ENCODE assay signal across 19 mouse cellular contexts in genomic region chr2:156067916-156068315, GRCm38 (mm10). TPM values are rescaled to one million over a fixed set of nuclear protein-coding genes. Genes with fewer than 3 reads are reported as not detected.
DNase-seq lines count a peak whose midpoint lies in the region; ATAC-seq lines count a peak whose summit lies in the region.
"Had no signal": no experiment of that assay in that cellular context is flagged by ENCODE, and none has a peak within 500 bp of the region (broad histone marks: within the 10 kb centered on the region; RNA-seq: fewer than 3 reads in every experiment).

No protein-coding gene starts in this region.

- no peak overlapping the region for H3K27ac ChIP-seq in kidney, embryonic 16.5 days (ENCODE audit: low read length)
- H3K27ac ChIP-seq in forebrain, embryonic 13.5 days, result no peak overlapping the region
- H3K27ac ChIP-seq: midbrain, embryonic 10.5 days; neural tube, embryonic 13.5 days had no signal

- no peak overlapping the region for H3K4me3 ChIP-seq in kidney, embryonic 16.5 days (ENCODE audit: low read length)
- no peak overlapping the region for H3K4me3 ChIP-seq in forebrain, embryonic 13.5 days
- H3K4me3 ChIP-seq: heart, embryonic 12.5 days; midbrain, embryonic 10.5 days; neural tube, embryonic 13.5 days had no signal

- peaks cover 39% of the 10 kb centered on the region for H3K36me3 ChIP-seq in kidney, embryonic 16.5 days (ENCODE audit: insufficient read depth, low read length)
- peaks cover 55% of the 10 kb centered on the region for H3K36me3 ChIP-seq in forebrain, embryonic 13.5 days (ENCODE audit: poor library complexity, severe bottlenecking)

- 92% methylated on average over 10 of the region's 10 CpGs for WGBS in kidney, embryonic 16.5 days
- WGBS in forebrain, embryonic 13.5 days, result 91% methylated on average over 10 of the region's 10 CpGs

- H3K4me2 ChIP-seq in kidney, embryonic 16.5 days (replicated peaks; ENCODE audit: low read depth, low read length), result no peak overlapping the region
- no peak overlapping the region for H3K4me2 ChIP-seq in forebrain, embryonic 13.5 days
- H3K4me2 ChIP-seq: heart, embryonic 12.5 days; neural tube, embryonic 13.5 days had no signal

- peak; percentile 26 for DNase-seq in kidney, adult 11 months
- DNase-seq in lung, postnatal 10 days, result peak; percentile 14
- no peak for DNase-seq in lung, adult 18-20 months
- peak; percentile 81 for DNase-seq in cerebellum, adult 11-12 months
- peak; percentile 74 to 84 for DNase-seq in cerebellum, postnatal 25 days
- DNase-seq in retina, postnatal 1 day, result no peak
- DNase-seq: adrenal gland, postnatal 25 days; heart, postnatal 36 days; kidney, postnatal 4 days; lung, adult 2 months; lung, postnatal 4 days; thymus, adult 18-20 months had no signal

- H3K9ac ChIP-seq in kidney, embryonic 16.5 days (replicated peaks; ENCODE audit: low read length), result no peak overlapping the region
- H3K9ac ChIP-seq in forebrain, embryonic 13.5 days, result no peak overlapping the region
- H3K9ac ChIP-seq: heart, embryonic 12.5 days; neural tube, embryonic 13.5 days had no signal

- H3K4me1 ChIP-seq in kidney, embryonic 16.5 days (ENCODE audit: insufficient read depth, low read length), result peaks cover 8% of the 10 kb centered on the region
- peaks cover 9% of the 10 kb centered on the region for H3K4me1 ChIP-seq in forebrain, embryonic 13.5 days

- no peak for ATAC-seq in kidney, embryonic 16.5 days (ENCODE audit: low FRiP score, low TSS enrichment)
- ATAC-seq in forebrain, embryonic 13.5 days, result no peak
- ATAC-seq: hindbrain, embryonic 16.5 days had no signal

- no peaks in the 10 kb centered on the region for H3K27me3 ChIP-seq in kidney, embryonic 16.5 days (ENCODE audit: insufficient read depth, low read length)
- no peaks in the 10 kb centered on the region for H3K27me3 ChIP-seq in forebrain, embryonic 13.5 days
- H3K27me3 ChIP-seq: heart, embryonic 12.5 days; neural tube, embryonic 13.5 days had no signal

- no peaks in the 10 kb centered on the region for H3K9me3 ChIP-seq in kidney, embryonic 16.5 days (ENCODE audit: low read length)
- H3K9me3 ChIP-seq in forebrain, embryonic 13.5 days (replicated peaks), result no peaks in the 10 kb centered on the region
- H3K9me3 ChIP-seq: heart, embryonic 12.5 days; midbrain, embryonic 10.5 days; neural tube, embryonic 13.5 days had no signal

RNA-seq across cellular contexts. Expression of gene Spag4, which starts 2.9 kb away (rescaled TPM):
- 2.8 and 3.3 TPM in 2 replicates for polyA plus RNA-seq in kidney, embryonic 16.5 days (2015; fragmentation: Nextera tagmentation; extraction: Ambion mirVana)
- polyA plus RNA-seq in forebrain, embryonic 13.5 days (2015; fragmentation: Nextera tagmentation; extraction: Ambion mirVana), result 5.2 and 7.0 TPM in 2 replicates

RNA-seq across cellular contexts. Expression of gene Fer1l4, which starts 15.2 kb away (rescaled TPM):
- 0.15 and 0.37 TPM in 2 replicates for polyA plus RNA-seq in kidney, embryonic 16.5 days (2015; fragmentation: Nextera tagmentation; extraction: Ambion mirVana)
- polyA plus RNA-seq in forebrain, embryonic 13.5 days (2015; fragmentation: Nextera tagmentation; extraction: Ambion mirVana), result not detected in 2 replicates
- polyA plus RNA-seq: embryonic facial prominence, embryonic 14.5 days; heart, embryonic 12.5 days; hindbrain, embryonic 16.5 days; neural tube, embryonic 13.5 days had no signal

RNA-seq across cellular contexts. Expression of gene Cpne1, which starts 43.8 kb away (rescaled TPM):
- 70.6 and 75.8 TPM in 2 replicates for polyA plus RNA-seq in kidney, embryonic 16.5 days (2015; fragmentation: Nextera tagmentation; extraction: Ambion mirVana)
- polyA plus RNA-seq in forebrain, embryonic 13.5 days (2015; fragmentation: Nextera tagmentation; extraction: Ambion mirVana), result 42.6 and 44.9 TPM in 2 replicates

RNA-seq across cellular contexts. Expression of gene Rbm12, which starts 43.9 kb away (rescaled TPM):
- 27.7 and 29.3 TPM in 2 replicates for polyA plus RNA-seq in kidney, embryonic 16.5 days (2015; fragmentation: Nextera tagmentation; extraction: Ambion mirVana)
- polyA plus RNA-seq in forebrain, embryonic 13.5 days (2015; fragmentation: Nextera tagmentation; extraction: Ambion mirVana), result 30.0 and 39.0 TPM in 2 replicates

RNA-seq across cellular contexts. Expression of gene Gm28036, which starts 59.0 kb away (rescaled TPM):
- polyA plus RNA-seq in kidney, embryonic 16.5 days (2015; fragmentation: Nextera tagmentation; extraction: Ambion mirVana), result 22.0 and 26.5 TPM in 2 replicates
- 20.7 and 21.2 TPM in 2 replicates for polyA plus RNA-seq in forebrain, embryonic 13.5 days (2015; fragmentation: Nextera tagmentation; extraction: Ambion mirVana)

Comparison
In these comparisons a context has a peak if more than half of its experiments do, and no peak if none do; other contexts are left out.
1. DNase-seq: peak in kidney, adult 11 months (single experiment), lung, postnatal 10 days (single experiment), cerebellum, adult 11-12 months (single experiment) and cerebellum, postnatal 25 days (2 of 2); none in lung, adult 18-20 months (0 of 2) and retina, postnatal 1 day (single experiment).